9 mouse cellular contexts compared by ENCODE assay signal in genomic region chr5:91861440-91862187, GRCm38 (mm10).
DNase-seq lines count a peak whose midpoint lies in the region; ATAC-seq and TF ChIP-seq lines count a peak whose summit lies in the region.
"Had no signal": no experiment of that assay in that cellular context is flagged by ENCODE, and none has a peak within 500 bp of the region (broad histone marks: within the 10 kb centered on the region; RNA-seq: fewer than 3 reads in every experiment).

No protein-coding gene starts in this region.

- DNase-seq in cerebellum, postnatal 14 days = peak; percentile 59 to 62
- no peak for DNase-seq in cerebellum, adult 18-20 months
- peak; percentile 12 for DNase-seq in lung, postnatal 0 days (ENCODE audit: low spot score)
- no peak for DNase-seq in lung, postnatal 14 days
- peak; percentile 68 for DNase-seq in ZHBTc4 (ENCODE audit: low read depth, low spot score)
- DNase-seq in thymus, postnatal 36 days = peak; percentile 9 to 22

- no peaks in the 10 kb centered on the region for H3K36me3 ChIP-seq in lung, postnatal 0 days (ENCODE audit: insufficient read depth, low read length)
- H3K36me3 ChIP-seq in kidney, embryonic 14.5 days (ENCODE audit: control insufficient read depth, insufficient read depth, low read length) = no peaks in the 10 kb centered on the region
- H3K36me3 ChIP-seq in hindbrain, embryonic 12.5 days = no peaks in the 10 kb centered on the region

- no peak for ATAC-seq in lung, postnatal 0 days
- peak; percentile 80; the same call in 1 of the 2 replicates for ATAC-seq in kidney, embryonic 14.5 days (ENCODE audit: low FRiP score, low TSS enrichment)
- no peak for ATAC-seq in hindbrain, embryonic 12.5 days (ENCODE audit: low FRiP score)

- no peaks in the 10 kb centered on the region for H3K9me3 ChIP-seq in lung, postnatal 0 days (ENCODE audit: low read length)
- no peaks in the 10 kb centered on the region for H3K9me3 ChIP-seq in kidney, embryonic 14.5 days (ENCODE audit: control insufficient read depth, low read length)
- H3K9me3 ChIP-seq in hindbrain, embryonic 12.5 days (replicated peaks) = no peaks in the 10 kb centered on the region

- no peak for TF ChIP-seq EP300 in lung, postnatal 0 days (IDR thresholded peaks at IDR 0.05)

- H3K4me2 ChIP-seq in lung, postnatal 0 days (replicated peaks; ENCODE audit: low read depth, low read length) = no peak overlapping the region
- no peak overlapping the region for H3K4me2 ChIP-seq in kidney, embryonic 14.5 days (replicated peaks; ENCODE audit: low read depth, low read length)
- H3K4me2 ChIP-seq in hindbrain, embryonic 12.5 days (replicated peaks) = no peak overlapping the region

- TF ChIP-seq CTCF in lung, postnatal 0 days (IDR thresholded peaks at IDR 0.05) = peak; percentile 45

- 71% methylated on average over 11 of the region's 11 CpGs for WGBS in lung, postnatal 0 days
- whole genome bisulfite sequencing in kidney, embryonic 14.5 days = 68% methylated on average over 11 of the region's 11 CpGs
- 79% methylated on average over 11 of the region's 11 CpGs for whole genome bisulfite sequencing in hindbrain, embryonic 12.5 days

- no peaks in the 10 kb centered on the region for H3K27me3 ChIP-seq in lung, postnatal 0 days (replicated peaks; ENCODE audit: insufficient read depth, low read length)
- H3K27me3 ChIP-seq in kidney, embryonic 14.5 days (ENCODE audit: control insufficient read depth, insufficient read depth, low read length) = no peaks in the 10 kb centered on the region
- H3K27me3 ChIP-seq in hindbrain, embryonic 12.5 days = no peaks in the 10 kb centered on the region

- H3K9ac ChIP-seq in lung, postnatal 0 days (replicated peaks; ENCODE audit: low read depth) = no peak overlapping the region
- H3K9ac ChIP-seq in kidney, embryonic 14.5 days (ENCODE audit: low read depth, low read length) = no peak overlapping the region
- H3K9ac ChIP-seq in hindbrain, embryonic 12.5 days = no peak overlapping the region

- H3K27ac ChIP-seq in lung, postnatal 0 days (ENCODE audit: low read length) = no peak overlapping the region
- no peak overlapping the region for H3K27ac ChIP-seq in kidney, embryonic 14.5 days (ENCODE audit: low read depth, low read length)
- no peak overlapping the region for H3K27ac ChIP-seq in hindbrain, embryonic 12.5 days
- H3K27ac ChIP-seq: macrophage had no signal

- no peaks in the 10 kb centered on the region for H3K4me1 ChIP-seq in lung, postnatal 0 days (ENCODE audit: insufficient read depth, low read depth, low read length)
- no peaks in the 10 kb centered on the region for H3K4me1 ChIP-seq in kidney, embryonic 14.5 days (ENCODE audit: control insufficient read depth, insufficient read depth, low read length)
- H3K4me1 ChIP-seq in hindbrain, embryonic 12.5 days = no peaks in the 10 kb centered on the region

- H3K4me3 ChIP-seq in lung, postnatal 0 days (ENCODE audit: low read depth, low read length) = no peak overlapping the region
- H3K4me3 ChIP-seq in kidney, embryonic 14.5 days (ENCODE audit: low read length) = no peak overlapping the region
- H3K4me3 ChIP-seq in hindbrain, embryonic 12.5 days = no peak overlapping the region

Comparison
In these comparisons a context has a peak if more than half of its experiments do, and no peak if none do; other contexts are left out.
1. DNase-seq: peak in cerebellum, postnatal 14 days (2 of 2), lung, postnatal 0 days (single experiment), ZHBTc4 (single experiment) and thymus, postnatal 36 days (2 of 2); none in cerebellum, adult 18-20 months (0 of 2) and lung, postnatal 14 days (single experiment).